Mouse (Mus musculus): Measurements from ENCODE around the gene Gorasp1.

GRCm38 (mm10) chr9:119893881-119894280 lies 43.5 kb downstream of the Gorasp1 start:
- TF ChIP-seq CTCF (conservative IDR thresholded peaks at IDR 0.05; ENCODE audit: insufficient read depth, insufficient read length, low read depth, low read length) (no peak), POLR2A (IDR thresholded peaks at IDR 0.05; ENCODE audit: low read depth, low read length) (no peak)

Measured in kidney, adult 2 months (tissue).